Mouse (Mus musculus): ENCODE results near the gene Bcam.

Bcam gene

GRCm38 (mm10) chr7:19785874-19786458 is 15.2 kb upstream of the Bcam start:
- no peak for DNase-seq (ENCODE audit: low spot score)

- no peak for DNase-seq (ENCODE audit: low spot score)
Measured at GRCm38 (mm10) chr7:19784764-19785535, 14.1 kb upstream of the Bcam start.

- no peak for DNase-seq (ENCODE audit: low spot score)
Measured at GRCm38 (mm10) chr7:19783630-19784029, 12.8 kb upstream of the Bcam start.

GRCm38 (mm10) chr7:19782645-19783044 is 11.8 kb upstream of the Bcam start:
- DNase-seq (ENCODE audit: low spot score) = no peak

- DNase-seq (ENCODE audit: low spot score) = no peak
Measured at GRCm38 (mm10) chr7:19781741-19782140, 10.9 kb upstream of the Bcam start.

GRCm38 (mm10) chr7:19779903-19780302 is 9.1 kb upstream of the Bcam start:
- no peak for DNase-seq (ENCODE audit: low spot score)

GRCm38 (mm10) chr7:19778645-19779044 is 7.8 kb upstream of the Bcam start:
- no peak for DNase-seq (ENCODE audit: low spot score)

GRCm38 (mm10) chr7:19777049-19777723 is 6.4 kb upstream of the Bcam start:
- no peak for DNase-seq (ENCODE audit: low spot score)

GRCm38 (mm10) chr7:19771682-19772081 is 866 bp upstream of the Bcam start:
- no peak for DNase-seq (ENCODE audit: low spot score)

- DNase-seq (ENCODE audit: low spot score) = peak; percentile 90
Measured at GRCm38 (mm10) chr7:19770375-19770754, 451 bp downstream of the Bcam start.

- DNase-seq (ENCODE audit: low spot score) = no peak
Measured at GRCm38 (mm10) chr7:19769434-19770374, 1.1 kb downstream of the Bcam start.

- peak; percentile 25 for DNase-seq (ENCODE audit: low spot score)
Measured at GRCm38 (mm10) chr7:19769001-19769400, 1.8 kb downstream of the Bcam start.

- no peak for DNase-seq (ENCODE audit: low spot score)
Measured at GRCm38 (mm10) chr7:19768251-19768650, 2.6 kb downstream of the Bcam start.

- DNase-seq (ENCODE audit: low spot score) = no peak
Measured at GRCm38 (mm10) chr7:19764581-19764980, 6.2 kb downstream of the Bcam start.

- DNase-seq (ENCODE audit: low spot score) = no peak
Measured at GRCm38 (mm10) chr7:19763829-19764477, 6.9 kb downstream of the Bcam start.

GRCm38 (mm10) chr7:19762283-19762682 is 8.5 kb downstream of the Bcam start:
- DNase-seq (ENCODE audit: low spot score) = no peak

- DNase-seq (ENCODE audit: low spot score) = no peak
Measured at GRCm38 (mm10) chr7:19760021-19760420, 10.8 kb downstream of the Bcam start.

- no peak for DNase-seq (ENCODE audit: low spot score)
Measured at GRCm38 (mm10) chr7:19758623-19759022, 12.2 kb downstream of the Bcam start.

- DNase-seq (ENCODE audit: low spot score) = no peak
Measured at GRCm38 (mm10) chr7:19755851-19756786, 14.7 kb downstream of the Bcam start.

- no peak for DNase-seq (ENCODE audit: low spot score)
Measured at GRCm38 (mm10) chr7:19755008-19755407, 15.8 kb downstream of the Bcam start.

Data from urinary bladder, postnatal 25 days (tissue).